Mouse (Mus musculus): ENCODE data around the gene Sntn.

Gene Sntn

GRCm38 (mm10) chr14:13670576-13670975 lies at the start of gene Sntn:
TSS of gene Sntn (plus strand) at chr14:13670876.
- no peak for DNase-seq (ENCODE audit: extremely low read depth, low read depth)

DNA sequence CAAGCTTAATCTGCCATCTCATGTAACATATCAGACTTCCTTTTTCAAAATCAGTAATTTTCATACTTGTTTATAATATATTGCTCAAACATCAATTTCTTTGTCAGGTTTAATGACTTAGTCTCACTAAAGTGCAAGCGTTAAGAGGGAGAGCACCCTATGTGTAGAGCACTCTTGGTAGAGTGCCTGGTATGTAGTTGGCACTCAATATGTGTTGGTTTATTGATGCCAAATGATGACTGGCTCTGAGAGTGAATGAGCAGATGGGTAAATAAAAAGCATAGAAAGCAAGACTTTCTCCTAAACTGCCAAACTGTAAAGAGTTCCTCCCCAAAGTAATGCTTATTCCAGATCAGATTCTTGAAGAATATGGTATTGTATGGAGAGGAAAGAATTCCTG lies 20.8 kb upstream of the Sntn start:
- DNase-seq (ENCODE audit: extremely low read depth, low read depth): no peak

DNA sequence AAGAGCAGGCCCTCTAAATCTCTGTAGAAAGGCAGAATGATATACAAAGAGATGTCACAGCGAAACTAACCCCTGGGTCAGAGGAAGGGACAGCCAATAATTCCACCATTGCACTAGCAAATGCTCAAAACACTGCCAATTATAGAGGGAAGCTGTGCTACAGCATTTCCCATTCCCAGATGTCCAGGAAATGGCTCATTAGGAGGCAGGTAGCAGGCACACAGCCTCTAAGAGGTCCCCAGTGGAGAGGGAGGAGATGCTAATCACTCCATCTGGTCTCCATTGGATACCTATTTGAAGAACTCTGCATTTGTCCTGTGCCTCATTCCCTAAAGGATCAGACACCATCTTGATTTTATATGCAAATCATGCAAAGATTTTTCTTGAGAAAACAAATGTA lies 19.6 kb upstream of the Sntn start:
- no peak for DNase-seq (ENCODE audit: extremely low read depth, low read depth)

GRCm38 (mm10) chr14:13651541-13652298 lies 19.0 kb upstream of the Sntn start:
- no peak for DNase-seq (ENCODE audit: extremely low read depth, low read depth)

DNA sequence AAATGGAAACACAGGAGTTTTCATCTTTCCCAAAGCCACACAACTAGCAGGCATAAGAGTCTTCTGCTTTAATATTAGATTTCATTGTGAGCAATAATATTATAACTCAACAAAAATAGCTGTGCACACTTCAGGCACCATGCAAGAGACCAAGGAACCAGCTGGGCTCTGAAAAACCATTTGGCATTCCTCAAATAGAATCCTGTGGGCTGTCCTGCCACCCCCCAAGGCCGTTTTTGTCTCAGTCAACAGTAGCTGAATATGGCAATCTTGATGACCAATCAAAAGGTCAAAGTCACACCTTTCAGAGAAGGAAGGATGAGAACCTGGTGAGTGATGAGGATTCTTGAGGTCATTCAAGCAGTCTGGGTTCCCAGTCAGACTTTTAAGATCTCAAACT lies 16.0 kb downstream of the Sntn start:
- DNase-seq (ENCODE audit: extremely low read depth, low read depth): no peak

GRCm38 (mm10) chr14:13690426-13690825 lies 19.8 kb downstream of the Sntn start:
- DNase-seq (ENCODE audit: extremely low read depth, low read depth): no peak

DNA sequence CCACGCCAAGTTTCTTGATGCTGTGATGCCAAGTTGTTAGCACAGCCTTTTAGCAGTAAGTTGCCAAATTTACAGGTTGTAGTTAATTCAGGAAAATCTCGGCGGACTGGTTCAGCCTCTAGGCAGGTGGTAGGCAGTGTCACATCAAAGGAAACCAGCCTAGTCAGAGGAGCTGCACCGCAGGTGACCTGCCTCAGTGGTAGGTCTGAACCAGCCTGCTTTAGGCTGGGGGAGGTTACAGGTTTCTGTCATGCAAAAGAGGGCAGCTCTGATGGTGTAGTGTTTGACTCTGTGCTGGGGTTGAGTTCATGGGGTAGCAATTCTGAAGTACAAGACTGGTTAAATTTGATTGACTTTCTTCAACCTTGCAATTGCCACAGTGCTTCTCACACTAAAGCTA lies 61.6 kb downstream of the Sntn start:
- no peak for DNase-seq (ENCODE audit: extremely low read depth, low read depth)

Measured in MEL-GATA-1-ER (cell line).